Mouse (Mus musculus) heart, postnatal 0 days (tissue): ENCODE data around the gene Onecut1.

Experiments
- CTCF ChIP-seq: IDR thresholded peaks from 2 replicates; pipeline ENCODE4 v1.5.1; 2016; ENCODE audit warnings: antibody characterized with exemption, control low read depth, low read depth
- EP300 ChIP-seq: IDR thresholded peaks from 2 replicates; pipeline ENCODE4 v1.6.1; 2016; ENCODE audit warnings: antibody characterized with exemption, low read depth

DNA sequence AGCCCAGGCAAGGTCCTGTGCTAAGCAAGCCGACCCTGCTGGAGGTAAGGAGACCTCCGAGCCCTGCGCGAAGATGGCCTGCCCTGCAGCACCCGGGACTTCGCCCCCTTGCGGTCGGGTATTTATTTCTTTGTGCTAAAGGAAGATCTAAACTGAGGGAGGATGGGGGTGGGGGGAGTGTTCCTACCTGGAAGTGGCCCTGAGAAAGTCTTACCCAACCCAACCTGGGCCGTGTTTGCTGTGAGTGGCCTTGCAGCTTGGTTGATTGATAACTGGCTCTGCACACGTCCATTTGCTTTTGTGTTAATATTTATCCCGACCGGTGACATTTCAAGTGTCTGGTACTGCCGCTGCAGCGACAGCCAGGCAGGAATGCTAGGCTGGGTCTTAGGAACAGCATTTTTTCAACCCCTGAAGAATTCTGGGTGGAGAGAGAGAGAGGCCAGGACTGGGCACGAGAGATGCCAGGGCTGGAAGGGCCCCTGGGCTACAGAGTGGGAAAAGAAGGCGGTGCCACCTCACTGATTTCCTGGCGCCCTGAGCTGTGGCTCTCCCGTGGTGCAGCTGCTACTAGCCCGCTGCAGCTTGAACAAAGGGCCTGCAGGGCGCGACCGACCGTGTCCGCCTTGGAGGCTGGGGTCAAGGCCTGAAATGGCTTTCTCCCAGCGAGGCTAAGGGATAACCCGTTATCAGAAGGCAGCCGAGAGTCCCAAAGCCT is 5.0 kb downstream of the Onecut1 start:
- TF ChIP-seq EP300 (no peak), CTCF (no peak)
